Mouse (Mus musculus) leukemia stem cell, adult 10-12 weeks (primary cell): ENCODE data around the gene Vmn1r138. TPM values are rescaled to one million over a fixed set of nuclear protein-coding genes. Genes with fewer than 3 reads are reported as not detected.

Experiments used
- polyA plus RNA-seq: library from polyadenylated mRNA; stranded (reverse); fragments of >175 nt; gene quantifications from 2 replicates; pipeline ENCODE4 v1.2.3, GENCODE M21; 2012; ENCODE audit warnings: low replicate concordance

The Vmn1r138 gene
- not detected in 2 replicates for polyA plus RNA-seq

GRCm38 (mm10) chr7:22028797-22029196 lies at the start of gene Vmn1r138:
Vmn1r138 (minus strand) TSS chr7:22028897.

GRCm38 (mm10) chr7:22068757-22069156 lies 40.1 kb upstream of the Vmn1r138 start, which contains the start of gene Vmn1r139:
Vmn1r139 (plus strand) TSS chr7:22069057.

GRCm38 (mm10) chr7:22056205-22056604 lies 27.5 kb upstream of the Vmn1r138 start, which contains the start of gene Gm6176:
Gm6176 (minus strand) TSS chr7:22056305.

GRCm38 (mm10) chr7:21994287-21994686 lies 34.4 kb downstream of the Vmn1r138 start, which contains the start of gene Vmn1r137:
Vmn1r137 (plus strand) TSS chr7:21994587.

Other genes with a start within 250 kb of the Vmn1r138 start
- gene Gm4177, start 232.2 kb downstream of the Vmn1r138 start, polyA plus RNA-seq: not detected in 2 replicates
- not detected in 2 replicates for gene Vmn1r135, start 196.5 kb downstream of the Vmn1r138 start, polyA plus RNA-seq
- not detected in 2 replicates for gene Gm5725, start 184.6 kb downstream of the Vmn1r138 start, polyA plus RNA-seq
- not detected in 2 replicates for gene Gm5891, start 107.6 kb downstream of the Vmn1r138 start, polyA plus RNA-seq
- gene Vmn1r137, start 34.3 kb downstream of the Vmn1r138 start, polyA plus RNA-seq: not detected in 2 replicates
- gene Gm6176, start 27.4 kb upstream of the Vmn1r138 start, polyA plus RNA-seq: not detected in 2 replicates
- not detected in 2 replicates for gene Vmn1r139, start 40.2 kb upstream of the Vmn1r138 start, polyA plus RNA-seq
- gene Gm16451, start 89.3 kb upstream of the Vmn1r138 start, polyA plus RNA-seq: not detected in 2 replicates
- gene Gm10666, start 105.8 kb upstream of the Vmn1r138 start, polyA plus RNA-seq: not detected in 2 replicates
- gene Vmn1r142, start 135.1 kb upstream of the Vmn1r138 start, polyA plus RNA-seq: not detected in 2 replicates
- not detected in 2 replicates for gene Vmn1r143, start 160.5 kb upstream of the Vmn1r138 start, polyA plus RNA-seq
- gene Gm8653, start 172.4 kb upstream of the Vmn1r138 start, polyA plus RNA-seq: not detected in 2 replicates
- not detected in 2 replicates for gene Gm8453, start 200.6 kb upstream of the Vmn1r138 start, polyA plus RNA-seq